Mouse (Mus musculus): ENCODE results near the gene Olfr1085. TPM values are rescaled to one million over a fixed set of nuclear protein-coding genes. Genes with fewer than 3 reads are reported as not detected.
"Not testable (repeated sequence)": the region's sequence is repeated elsewhere in the genome, so short reads cannot be mapped to it uniquely, and the experiment has no call there.

Gene Olfr1085
- not detected in 2 replicates for polyA plus RNA-seq (2012; rRNA removed)

GRCm38 (mm10) chr2:86661919-86662318, at the start of gene Olfr1085:
Gene Olfr1085, minus strand, starts transcription at chr2:86662019.
- Histone ChIP-seq H3K27ac (ENCODE audit: insufficient read depth, low read depth, low read length) (no peak within 1 kb of the TSS), H3K4me1 (ENCODE audit: control insufficient read depth, insufficient read depth, low read length) (no peaks in the 10 kb centered on the region), H3K27me3 (replicated peaks; ENCODE audit: control insufficient read depth, insufficient read depth, low read length) (no peaks in the 10 kb centered on the region), H3K4me3 (ENCODE audit: insufficient read depth, low read depth, low read length) (no peak within 1 kb of the TSS), H3K36me3 (ENCODE audit: control insufficient read depth, insufficient read depth, low read length) (no peaks in the 10 kb centered on the region)
- TF ChIP-seq POLR2A (IDR thresholded peaks at IDR 0.05; ENCODE audit: low read depth, low read length) (no peak), CTCF (conservative IDR thresholded peaks at IDR 0.05; ENCODE audit: insufficient read depth, insufficient read length, low read depth, low read length) (no peak)
- DNase-seq, result no peak
- 12% methylated on average over 1 of the region's 1 CpGs for WGBS

DNA sequence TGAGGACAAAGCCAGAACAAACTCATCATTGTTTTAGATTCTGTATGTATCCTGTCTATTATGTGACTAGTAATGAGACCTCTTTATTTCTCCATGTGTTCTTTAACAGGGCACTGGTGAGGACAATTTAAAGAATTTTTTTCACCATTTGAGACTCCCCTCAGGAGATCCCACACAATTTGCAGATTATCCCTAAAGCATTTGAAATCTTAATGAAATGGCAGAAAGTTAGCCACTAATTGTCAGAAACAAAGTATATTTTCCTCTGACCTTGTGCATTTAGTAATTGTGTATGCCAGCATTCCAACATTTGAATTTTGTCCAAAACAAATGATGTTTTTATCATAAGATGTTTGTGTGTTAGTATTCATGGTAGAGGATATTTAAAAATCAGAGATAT, 36.5 kb upstream of the Olfr1085 start, which contains the start of gene Olfr1087:
Olfr1087 (minus strand) TSS at position 101 of the 400 bp plus-strand sequence.
- TF ChIP-seq POLR2A (IDR thresholded peaks at IDR 0.05; ENCODE audit: low read depth, low read length) (no peak), CTCF (conservative IDR thresholded peaks at IDR 0.05; ENCODE audit: insufficient read depth, insufficient read length, low read depth, low read length) (no peak)
- Histone ChIP-seq H3K27me3 (replicated peaks; ENCODE audit: control insufficient read depth, insufficient read depth, low read length) (no peaks in the 10 kb centered on the region), H3K27ac (ENCODE audit: insufficient read depth, low read depth, low read length) (no peak within 1 kb of the TSS), H3K4me1 (ENCODE audit: control insufficient read depth, insufficient read depth, low read length) (no peaks in the 10 kb centered on the region), H3K36me3 (ENCODE audit: control insufficient read depth, insufficient read depth, low read length) (no peaks in the 10 kb centered on the region), H3K4me3 (ENCODE audit: insufficient read depth, low read depth, low read length) (no peak within 1 kb of the TSS)
- no peak for DNase-seq

DNA sequence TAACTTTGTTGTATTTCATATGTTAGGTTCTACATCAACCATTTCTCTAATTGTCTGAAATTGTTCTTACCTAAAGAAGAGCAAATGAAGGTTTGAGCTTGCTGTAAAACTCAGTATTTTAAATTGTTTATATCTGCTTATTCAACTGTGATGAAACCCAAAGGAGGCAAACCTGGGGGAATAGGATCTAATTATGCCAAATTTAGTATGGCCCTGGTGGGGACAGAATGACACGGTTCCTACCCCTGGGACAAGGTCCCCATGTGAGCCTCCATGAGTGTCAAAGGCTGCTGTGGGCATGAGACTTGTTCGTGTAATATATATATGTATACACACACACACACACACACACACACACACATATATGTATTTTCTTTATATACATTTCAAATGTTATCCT, 18.2 kb upstream of the Olfr1085 start, which contains the start of gene Olfr1086:
Olfr1086 (minus strand) TSS at position 101 of the 400 bp plus-strand sequence.
- WGBS, result 59% methylated on average over 2 of the region's 2 CpGs
- H3K27me3 ChIP-seq (replicated peaks; ENCODE audit: control insufficient read depth, insufficient read depth, low read length), result no peaks in the 10 kb centered on the region
- DNase-seq, result no peak
- no peaks in the 10 kb centered on the region for H3K36me3 ChIP-seq (ENCODE audit: control insufficient read depth, insufficient read depth, low read length)
- TF ChIP-seq POLR2A (IDR thresholded peaks at IDR 0.05; ENCODE audit: low read depth, low read length), result no peak
- no peak for TF ChIP-seq CTCF (conservative IDR thresholded peaks at IDR 0.05; ENCODE audit: insufficient read depth, insufficient read length, low read depth, low read length)
- H3K27ac ChIP-seq (ENCODE audit: insufficient read depth, low read depth, low read length), result no peak within 1 kb of the TSS
- H3K4me3 ChIP-seq (ENCODE audit: insufficient read depth, low read depth, low read length), result no peak within 1 kb of the TSS
- H3K4me1 ChIP-seq (ENCODE audit: control insufficient read depth, insufficient read depth, low read length), result no peaks in the 10 kb centered on the region

DNA sequence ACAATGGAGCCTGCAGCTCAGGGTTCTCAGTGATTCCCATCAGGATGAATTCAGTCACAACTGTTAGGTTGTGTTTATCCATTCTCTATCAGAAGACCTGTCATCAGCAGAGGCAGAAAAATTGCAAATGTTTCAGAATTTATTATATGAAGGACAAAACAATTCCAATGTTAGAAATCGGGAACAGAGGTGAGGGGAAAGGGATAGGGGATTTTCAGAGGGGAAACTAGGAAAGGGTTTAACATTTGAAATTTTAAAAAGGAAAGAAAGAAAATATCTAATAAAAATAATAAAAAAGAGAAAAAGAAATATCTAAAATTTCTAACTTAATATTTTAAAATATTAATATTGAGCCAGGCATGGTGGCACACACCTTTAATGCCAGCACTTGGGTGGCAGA, 22.2 kb downstream of the Olfr1085 start, which contains the start of gene Olfr1084:
Olfr1084 (minus strand) TSS at position 101 of the 400 bp plus-strand sequence.
- not testable (repeated sequence) for H3K27ac ChIP-seq (ENCODE audit: insufficient read depth, low read depth, low read length); DNase-seq; H3K36me3 ChIP-seq (ENCODE audit: control insufficient read depth, insufficient read depth, low read length); H3K4me1 ChIP-seq (ENCODE audit: control insufficient read depth, insufficient read depth, low read length); H3K4me3 ChIP-seq (ENCODE audit: insufficient read depth, low read depth, low read length); H3K27me3 ChIP-seq (replicated peaks; ENCODE audit: control insufficient read depth, insufficient read depth, low read length)
- WGBS, result 80% methylated on average over 1 of the region's 1 CpGs

Other genes starting within 250 kb of the Olfr1085 start
- not detected in 2 replicates for gene Olfr1061, start 248.0 kb downstream of the Olfr1085 start, polyA plus RNA-seq (2012; rRNA removed)
- not detected in 2 replicates for gene Olfr1062, start 235.3 kb downstream of the Olfr1085 start, polyA plus RNA-seq (2012; rRNA removed)
- gene Olfr1065, start 211.4 kb downstream of the Olfr1085 start, polyA plus RNA-seq (2012; rRNA removed), result not detected in 2 replicates
- not detected in 2 replicates for gene Olfr1066, start 205.8 kb downstream of the Olfr1085 start, polyA plus RNA-seq (2012; rRNA removed)
- gene Olfr228, start 174.6 kb downstream of the Olfr1085 start, polyA plus RNA-seq (2012; rRNA removed), result not detected in 2 replicates
- gene Olfr1076, start 153.6 kb downstream of the Olfr1085 start, polyA plus RNA-seq (2012; rRNA removed), result not detected in 2 replicates
- not detected in 2 replicates for gene Olfr1079, start 119.5 kb downstream of the Olfr1085 start, polyA plus RNA-seq (2012; rRNA removed)
- not detected in 2 replicates for gene Olfr1080, start 103.8 kb downstream of the Olfr1085 start, polyA plus RNA-seq (2012; rRNA removed)
- gene Olfr1082, start 63.1 kb downstream of the Olfr1085 start, polyA plus RNA-seq (2012; rRNA removed), result not detected in 2 replicates
- not detected in 2 replicates for gene Olfr1084, start 22.3 kb downstream of the Olfr1085 start, polyA plus RNA-seq (2012; rRNA removed)
- not detected in 2 replicates for gene Olfr1086, start 18.1 kb upstream of the Olfr1085 start, polyA plus RNA-seq (2012; rRNA removed)
- gene Olfr1087, start 36.4 kb upstream of the Olfr1085 start, polyA plus RNA-seq (2012; rRNA removed), result not detected in 2 replicates
- gene Olfr1089, start 71.7 kb upstream of the Olfr1085 start, polyA plus RNA-seq (2012; rRNA removed), result not detected in 2 replicates
- not detected in 2 replicates for gene Olfr1090, start 97.0 kb upstream of the Olfr1085 start, polyA plus RNA-seq (2012; rRNA removed)
- gene Olfr1093, start 120.5 kb upstream of the Olfr1085 start, polyA plus RNA-seq (2012; rRNA removed), result not detected in 2 replicates
- gene Olfr141, start 148.0 kb upstream of the Olfr1085 start, polyA plus RNA-seq (2012; rRNA removed), result not detected in 2 replicates
- not detected in 2 replicates for gene Olfr1094, start 162.6 kb upstream of the Olfr1085 start, polyA plus RNA-seq (2012; rRNA removed)
- not detected in 2 replicates for gene Olfr1095, start 189.7 kb upstream of the Olfr1085 start, polyA plus RNA-seq (2012; rRNA removed)
- not detected in 2 replicates for gene Gm13723, start 212.8 kb upstream of the Olfr1085 start, polyA plus RNA-seq (2012; rRNA removed)
- not detected in 2 replicates for gene Olfr1097, start 230.2 kb upstream of the Olfr1085 start, polyA plus RNA-seq (2012; rRNA removed)

Data from kidney, adult 2 months (tissue).